Mouse (Mus musculus): ENCODE results near the gene Gadl1. TPM values are rescaled to one million over a fixed set of nuclear protein-coding genes. Genes with fewer than 3 reads are reported as not detected.

Gene Gadl1
- polyA plus RNA-seq, 1 experiment from 2014 or later = 0.19 TPM

DNA sequence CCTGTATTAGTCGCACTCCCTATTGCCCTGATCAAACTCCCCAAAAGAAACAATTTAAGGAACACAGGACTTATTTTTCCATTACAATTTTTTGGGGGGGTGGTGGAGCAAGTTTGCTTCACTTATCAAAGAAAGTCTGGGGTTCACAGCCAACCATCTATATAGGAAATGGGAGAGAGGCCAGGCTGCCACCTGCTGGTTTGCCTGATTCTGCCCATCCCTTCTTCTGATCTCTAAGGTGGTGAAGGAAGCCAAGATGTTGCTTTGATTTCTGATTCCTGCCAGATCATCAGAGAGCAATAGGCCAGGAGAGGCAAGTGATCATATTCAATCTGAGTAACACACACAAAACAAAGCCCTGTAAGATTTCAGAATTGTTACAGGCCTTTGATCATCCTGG is 14.8 kb downstream of the Gadl1 start:
- Histone ChIP-seq H3K4me2 (ENCODE audit: low read depth, low read length, severe bottlenecking) (no peak overlapping the region), H3K36me3 (ENCODE audit: control insufficient read depth, insufficient read depth, low read length) (no peaks in the 10 kb centered on the region)
- 100% methylated on average over 1 of the region's 1 CpGs for WGBS

DNA sequence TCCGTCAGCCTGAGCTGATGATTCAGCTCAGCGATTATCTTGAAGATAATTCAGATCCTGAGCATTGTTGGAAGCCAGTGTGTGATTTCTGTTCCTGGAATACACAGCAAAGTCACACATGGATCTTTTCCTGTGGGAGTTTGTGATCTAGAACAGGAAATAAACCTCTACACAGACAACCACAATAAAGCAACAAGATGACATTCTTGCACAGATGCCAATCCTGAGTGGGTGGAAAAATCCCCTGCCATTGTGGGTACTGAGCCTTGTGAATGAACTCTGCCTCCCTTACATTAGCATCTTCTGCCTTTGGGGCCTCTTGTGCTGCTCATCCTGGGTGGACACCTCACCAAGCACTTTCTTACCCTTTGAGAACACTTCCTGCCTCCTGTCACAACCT is 22.5 kb downstream of the Gadl1 start:
- no peak overlapping the region for H3K27ac ChIP-seq (ENCODE audit: low read depth, low read length)
- H3K4me2 ChIP-seq (ENCODE audit: low read depth, low read length, severe bottlenecking) = no peak overlapping the region
- ATAC-seq (replicated peaks; ENCODE audit: low FRiP score) = no peak
- H3K36me3 ChIP-seq (ENCODE audit: control insufficient read depth, insufficient read depth, low read length) = no peaks in the 10 kb centered on the region
- WGBS = 84% methylated on average over 2 of the region's 2 CpGs
- no peaks in the 10 kb centered on the region for H3K4me1 ChIP-seq (replicated peaks; ENCODE audit: control insufficient read depth, insufficient read depth, low read length)
- H3K4me3 ChIP-seq (ENCODE audit: low read depth, low read length) = no peak overlapping the region
- no peaks in the 10 kb centered on the region for H3K9me3 ChIP-seq (ENCODE audit: control insufficient read depth, low read length)
- no peak for DNase-seq (ENCODE audit: low spot score)
- H3K27me3 ChIP-seq (ENCODE audit: control insufficient read depth, insufficient read depth, low read length) = no peaks in the 10 kb centered on the region
- no peak overlapping the region for H3K9ac ChIP-seq (ENCODE audit: low read length)

More for the DNA sequence above, 14.8 kb downstream of the Gadl1 start:
- no peak overlapping the region for H3K27ac ChIP-seq (ENCODE audit: low read depth, low read length)
- H3K27me3 ChIP-seq (ENCODE audit: control insufficient read depth, insufficient read depth, low read length) = no peaks in the 10 kb centered on the region
- no peaks in the 10 kb centered on the region for H3K4me1 ChIP-seq (replicated peaks; ENCODE audit: control insufficient read depth, insufficient read depth, low read length)
- no peak overlapping the region for H3K9ac ChIP-seq (ENCODE audit: low read length)
- no peak overlapping the region for H3K4me3 ChIP-seq (ENCODE audit: low read depth, low read length)
- no peak for DNase-seq (ENCODE audit: low spot score)
- ATAC-seq (replicated peaks; ENCODE audit: low FRiP score) = no peak
- H3K9me3 ChIP-seq (ENCODE audit: control insufficient read depth, low read length) = no peaks in the 10 kb centered on the region

GRCm38 (mm10) chr9:115932741-115933140 is 23.5 kb downstream of the Gadl1 start:
- no peaks in the 10 kb centered on the region for H3K4me1 ChIP-seq (replicated peaks; ENCODE audit: control insufficient read depth, insufficient read depth, low read length)
- H3K9me3 ChIP-seq (ENCODE audit: control insufficient read depth, low read length) = no peaks in the 10 kb centered on the region
- no peak overlapping the region for H3K9ac ChIP-seq (ENCODE audit: low read length)
- WGBS = 86% methylated on average over 4 of the region's 4 CpGs
- no peak for ATAC-seq (replicated peaks; ENCODE audit: low FRiP score)
- no peak for DNase-seq (ENCODE audit: low spot score)
- H3K4me2 ChIP-seq (ENCODE audit: low read depth, low read length, severe bottlenecking) = no peak overlapping the region
- H3K36me3 ChIP-seq (ENCODE audit: control insufficient read depth, insufficient read depth, low read length) = no peaks in the 10 kb centered on the region
- no peak overlapping the region for H3K27ac ChIP-seq (ENCODE audit: low read depth, low read length)
- H3K27me3 ChIP-seq (ENCODE audit: control insufficient read depth, insufficient read depth, low read length) = no peaks in the 10 kb centered on the region
- no peak overlapping the region for H3K4me3 ChIP-seq (ENCODE audit: low read depth, low read length)

DNA sequence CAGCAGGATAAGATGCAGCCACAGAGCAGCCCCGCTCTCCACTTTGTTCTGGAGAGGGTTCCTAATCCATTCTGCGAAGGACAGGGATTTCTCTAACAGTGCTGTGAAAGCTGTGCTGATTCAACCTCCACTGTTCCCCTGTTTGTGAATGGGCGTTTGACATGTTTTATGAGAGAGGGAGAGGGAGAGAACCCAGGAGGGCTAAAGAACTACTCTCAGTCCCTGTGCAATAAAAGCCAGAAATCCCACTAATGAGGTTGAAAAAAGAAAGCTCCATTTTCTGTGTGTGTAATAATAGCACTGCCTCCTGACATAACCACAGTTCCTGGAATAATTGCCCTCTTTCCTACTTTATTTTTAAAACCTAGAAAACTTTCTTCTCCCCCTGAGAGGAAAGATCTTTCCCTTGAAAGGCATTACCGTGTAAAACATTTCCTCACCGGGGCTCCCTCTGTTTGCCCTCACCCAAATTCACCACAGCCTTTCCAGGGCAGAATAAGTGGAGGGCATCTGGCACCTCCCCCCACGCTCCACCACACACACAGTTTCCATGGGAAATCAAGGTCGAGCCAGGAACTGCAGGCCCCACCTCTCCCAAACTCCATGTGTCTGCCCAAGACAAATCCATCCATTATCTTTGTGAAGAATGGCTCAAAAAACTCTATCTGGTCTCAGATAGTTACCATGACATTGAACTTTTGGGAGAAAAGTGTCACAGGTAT is 24.1 kb downstream of the Gadl1 start:
- no peaks in the 10 kb centered on the region for H3K27me3 ChIP-seq (ENCODE audit: control insufficient read depth, insufficient read depth, low read length)
- no peak overlapping the region for H3K27ac ChIP-seq (ENCODE audit: low read depth, low read length)
- H3K4me1 ChIP-seq (replicated peaks; ENCODE audit: control insufficient read depth, insufficient read depth, low read length) = no peaks in the 10 kb centered on the region
- no peak overlapping the region for H3K4me3 ChIP-seq (ENCODE audit: low read depth, low read length)
- ATAC-seq (replicated peaks; ENCODE audit: low FRiP score) = no peak
- no peaks in the 10 kb centered on the region for H3K36me3 ChIP-seq (ENCODE audit: control insufficient read depth, insufficient read depth, low read length)
- no peak overlapping the region for H3K4me2 ChIP-seq (ENCODE audit: low read depth, low read length, severe bottlenecking)
- no peak overlapping the region for H3K9ac ChIP-seq (ENCODE audit: low read length)
- DNase-seq (ENCODE audit: low spot score) = no peak
- H3K9me3 ChIP-seq (ENCODE audit: control insufficient read depth, low read length) = no peaks in the 10 kb centered on the region
- 49% methylated on average over 7 of the region's 7 CpGs for WGBS

DNA sequence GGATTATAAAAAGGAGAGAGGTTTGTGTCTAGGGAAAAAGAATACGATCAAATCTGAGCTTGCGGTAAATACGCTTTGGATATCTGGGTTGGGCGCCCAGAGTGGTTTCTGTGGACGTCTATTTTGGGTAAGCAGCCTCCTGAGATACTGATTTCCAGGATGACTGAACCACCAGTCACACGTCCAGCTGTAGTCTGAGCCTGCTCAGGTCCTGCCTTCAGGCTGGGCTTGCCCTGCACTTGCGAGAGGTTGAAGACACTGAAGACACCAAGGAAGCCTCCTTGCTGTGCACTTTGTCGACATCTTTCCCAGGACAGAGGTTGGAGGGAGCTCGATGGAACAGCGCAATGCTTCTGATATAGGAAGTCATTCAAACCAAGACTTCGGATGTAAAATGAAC is 25.0 kb downstream of the Gadl1 start:
- Histone ChIP-seq H3K36me3 (ENCODE audit: control insufficient read depth, insufficient read depth, low read length) (no peaks in the 10 kb centered on the region), H3K4me1 (replicated peaks; ENCODE audit: control insufficient read depth, insufficient read depth, low read length) (no peaks in the 10 kb centered on the region), H3K27me3 (ENCODE audit: control insufficient read depth, insufficient read depth, low read length) (no peaks in the 10 kb centered on the region), H3K9me3 (ENCODE audit: control insufficient read depth, low read length) (no peaks in the 10 kb centered on the region), H3K27ac (ENCODE audit: low read depth, low read length) (no peak overlapping the region), H3K4me3 (ENCODE audit: low read depth, low read length) (no peak overlapping the region), H3K9ac (ENCODE audit: low read length) (no peak overlapping the region), H3K4me2 (ENCODE audit: low read depth, low read length, severe bottlenecking) (no peak overlapping the region)
- no peak for ATAC-seq (replicated peaks; ENCODE audit: low FRiP score)
- WGBS = 88% methylated on average over 11 of the region's 11 CpGs
- no peak for DNase-seq (ENCODE audit: low spot score)

DNA sequence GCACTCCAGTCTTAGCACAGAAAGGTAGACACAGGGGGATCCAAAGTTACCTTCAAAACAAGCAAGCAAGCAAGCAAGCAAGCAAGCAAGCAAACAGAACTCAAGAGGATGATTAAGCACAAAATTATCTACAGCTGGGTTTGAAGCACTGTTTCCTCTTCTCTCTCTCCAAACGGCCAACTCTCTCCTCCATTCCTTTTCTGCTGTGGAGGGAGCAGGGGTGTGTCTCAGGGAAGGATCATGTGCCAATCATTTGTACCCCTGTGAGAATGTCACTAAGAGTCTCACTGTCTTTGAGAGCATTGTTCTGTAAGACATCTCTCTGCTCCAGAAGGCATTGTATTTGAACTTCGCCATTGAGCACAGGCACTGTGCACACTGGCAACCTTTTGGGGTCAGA is 27.1 kb downstream of the Gadl1 start:
- H3K27ac ChIP-seq (ENCODE audit: low read depth, low read length) = no peak overlapping the region
- no peaks in the 10 kb centered on the region for H3K36me3 ChIP-seq (ENCODE audit: control insufficient read depth, insufficient read depth, low read length)
- DNase-seq (ENCODE audit: low spot score) (no peak), ATAC-seq (replicated peaks; ENCODE audit: low FRiP score) (no peak)
- no peak overlapping the region for H3K4me2 ChIP-seq (ENCODE audit: low read depth, low read length, severe bottlenecking)
- no peaks in the 10 kb centered on the region for H3K9me3 ChIP-seq (ENCODE audit: control insufficient read depth, low read length)
- H3K27me3 ChIP-seq (ENCODE audit: control insufficient read depth, insufficient read depth, low read length) = no peaks in the 10 kb centered on the region
- 76% methylated on average over 2 of the region's 2 CpGs for WGBS
- H3K4me1 ChIP-seq (replicated peaks; ENCODE audit: control insufficient read depth, insufficient read depth, low read length) = no peaks in the 10 kb centered on the region
- no peak overlapping the region for H3K9ac ChIP-seq (ENCODE audit: low read length)
- no peak overlapping the region for H3K4me3 ChIP-seq (ENCODE audit: low read depth, low read length)

DNA sequence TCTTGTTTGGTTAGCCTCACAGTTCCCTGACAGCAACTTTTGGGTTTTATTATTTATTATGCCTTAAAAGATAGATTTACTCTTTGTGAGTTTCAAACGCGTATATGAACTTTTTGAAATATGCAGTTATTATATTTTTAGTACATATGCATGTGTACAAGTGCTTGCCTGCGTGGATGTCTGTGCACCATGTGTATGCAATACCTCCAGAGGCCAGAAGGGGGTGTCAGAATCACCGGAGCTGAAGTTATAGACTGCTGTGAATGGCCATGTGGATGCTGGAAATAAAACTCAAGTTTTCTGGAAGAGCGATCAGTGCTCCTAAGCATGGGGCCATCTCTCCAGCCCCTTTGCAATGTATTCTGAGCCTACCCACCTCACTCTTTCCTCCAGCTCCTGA is 28.7 kb downstream of the Gadl1 start:
- Histone ChIP-seq H3K9ac (ENCODE audit: low read length) (no peak overlapping the region), H3K27ac (ENCODE audit: low read depth, low read length) (no peak overlapping the region), H3K27me3 (ENCODE audit: control insufficient read depth, insufficient read depth, low read length) (no peaks in the 10 kb centered on the region), H3K4me2 (ENCODE audit: low read depth, low read length, severe bottlenecking) (no peak overlapping the region), H3K36me3 (ENCODE audit: control insufficient read depth, insufficient read depth, low read length) (no peaks in the 10 kb centered on the region), H3K4me1 (replicated peaks; ENCODE audit: control insufficient read depth, insufficient read depth, low read length) (no peaks in the 10 kb centered on the region), H3K4me3 (ENCODE audit: low read depth, low read length) (no peak overlapping the region), H3K9me3 (ENCODE audit: control insufficient read depth, low read length) (no peaks in the 10 kb centered on the region)
- 95% methylated on average over 5 of the region's 5 CpGs for WGBS
- ATAC-seq (replicated peaks; ENCODE audit: low FRiP score) (no peak), DNase-seq (ENCODE audit: low spot score) (no peak)

DNA sequence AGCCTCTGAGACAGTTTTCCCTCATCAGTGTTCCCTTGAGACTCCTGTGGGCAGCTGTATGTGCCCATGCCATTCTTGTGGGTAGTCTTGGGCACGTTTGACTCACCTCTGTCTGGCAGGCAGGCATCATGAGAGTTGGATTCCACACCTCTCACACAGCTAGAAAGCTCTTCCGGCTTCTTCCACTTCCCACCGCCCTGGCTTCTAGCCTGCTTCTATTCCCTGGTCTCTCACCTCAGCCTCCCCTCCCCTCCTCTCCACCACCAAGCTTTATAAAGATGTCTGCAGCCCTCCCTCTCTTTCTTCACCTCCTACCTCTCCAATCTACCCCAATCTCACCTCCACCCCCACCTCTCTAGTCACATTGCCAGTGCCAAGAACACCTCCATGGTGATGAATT is 30.2 kb downstream of the Gadl1 start:
- DNase-seq (ENCODE audit: low spot score) (no peak), ATAC-seq (replicated peaks; ENCODE audit: low FRiP score) (no peak)
- Histone ChIP-seq H3K27me3 (ENCODE audit: control insufficient read depth, insufficient read depth, low read length) (no peaks in the 10 kb centered on the region), H3K9ac (ENCODE audit: low read length) (no peak overlapping the region), H3K9me3 (ENCODE audit: control insufficient read depth, low read length) (no peaks in the 10 kb centered on the region), H3K27ac (ENCODE audit: low read depth, low read length) (no peak overlapping the region), H3K36me3 (ENCODE audit: control insufficient read depth, insufficient read depth, low read length) (no peaks in the 10 kb centered on the region), H3K4me2 (ENCODE audit: low read depth, low read length, severe bottlenecking) (no peak overlapping the region), H3K4me1 (replicated peaks; ENCODE audit: control insufficient read depth, insufficient read depth, low read length) (no peaks in the 10 kb centered on the region), H3K4me3 (ENCODE audit: low read depth, low read length) (no peak overlapping the region)
- WGBS = 87% methylated on average over 3 of the region's 3 CpGs

- Histone ChIP-seq H3K4me1 (replicated peaks; ENCODE audit: control insufficient read depth, insufficient read depth, low read length) (no peaks in the 10 kb centered on the region), H3K4me3 (ENCODE audit: low read depth, low read length) (no peak overlapping the region), H3K9me3 (ENCODE audit: control insufficient read depth, low read length) (no peaks in the 10 kb centered on the region), H3K9ac (ENCODE audit: low read length) (no peak overlapping the region), H3K4me2 (ENCODE audit: low read depth, low read length, severe bottlenecking) (no peak overlapping the region), H3K27me3 (ENCODE audit: control insufficient read depth, insufficient read depth, low read length) (no peaks in the 10 kb centered on the region), H3K27ac (ENCODE audit: low read depth, low read length) (no peak overlapping the region), H3K36me3 (ENCODE audit: control insufficient read depth, insufficient read depth, low read length) (no peaks in the 10 kb centered on the region)
- 84% methylated on average over 8 of the region's 8 CpGs for WGBS
- DNase-seq (ENCODE audit: low spot score) = no peak
- no peak for ATAC-seq (replicated peaks; ENCODE audit: low FRiP score)
Measured at GRCm38 (mm10) chr9:115941171-115941570, 31.9 kb downstream of the Gadl1 start.

All from forebrain, embryonic 11.5 days (tissue).